Comparison of ENCODE assay signal across 8 mouse cellular contexts in genomic region chr9:64934015-64934754, GRCm38 (mm10). TPM values are rescaled to one million over a fixed set of nuclear protein-coding genes. Genes with fewer than 3 reads are reported as not detected.
DNase-seq lines count a peak whose midpoint lies in the region; ATAC-seq and TF ChIP-seq lines count a peak whose summit lies in the region.

No protein-coding gene starts in this region.

- H3K4me1 ChIP-seq in forebrain, postnatal 0 days (ENCODE audit: insufficient read depth): no peaks in the 10 kb centered on the region
- no peaks in the 10 kb centered on the region for H3K4me1 ChIP-seq in hindbrain, postnatal 0 days (ENCODE audit: insufficient read depth, low read length)
- peaks cover 39% of the 10 kb centered on the region for H3K4me1 ChIP-seq in liver, embryonic 11.5 days (replicated peaks; ENCODE audit: control insufficient read depth, insufficient read depth, low read length)

- ATAC-seq in forebrain, postnatal 0 days: peak; percentile 38; the same call in 1 of the 2 replicates
- ATAC-seq in hindbrain, postnatal 0 days: no peak
- ATAC-seq in liver, embryonic 11.5 days (replicated peaks; ENCODE audit: low FRiP score): peak; percentile 75

- H3K36me3 ChIP-seq in forebrain, postnatal 0 days (ENCODE audit: insufficient read depth): no peaks in the 10 kb centered on the region
- no peaks in the 10 kb centered on the region for H3K36me3 ChIP-seq in hindbrain, postnatal 0 days (ENCODE audit: insufficient read depth, low read length)
- H3K36me3 ChIP-seq in liver, embryonic 11.5 days (ENCODE audit: control insufficient read depth, insufficient read depth, low read length): no peaks in the 10 kb centered on the region

- H3K4me2 ChIP-seq in forebrain, postnatal 0 days (ENCODE audit: low read depth): no peak overlapping the region
- H3K4me2 ChIP-seq in hindbrain, postnatal 0 days (ENCODE audit: low read depth, low read length): no peak overlapping the region
- peak overlapping the region; percentile 42 for H3K4me2 ChIP-seq in liver, embryonic 11.5 days

- 66% methylated on average over 15 of the region's 15 CpGs for WGBS in forebrain, postnatal 0 days
- 54% methylated on average over 15 of the region's 15 CpGs for WGBS in hindbrain, postnatal 0 days
- 46% methylated on average over 15 of the region's 15 CpGs for WGBS in liver, embryonic 11.5 days

- H3K4me3 ChIP-seq in forebrain, postnatal 0 days (ENCODE audit: low read depth, low read length): no peak overlapping the region
- H3K4me3 ChIP-seq in hindbrain, postnatal 0 days (ENCODE audit: low read length): no peak overlapping the region
- no peak overlapping the region for H3K4me3 ChIP-seq in liver, embryonic 11.5 days (ENCODE audit: low read depth, low read length)

- TF ChIP-seq CTCF in forebrain, postnatal 0 days (IDR thresholded peaks at IDR 0.05; ENCODE audit: low read depth): no peak
- no peak for TF ChIP-seq CTCF in hindbrain, postnatal 0 days (IDR thresholded peaks at IDR 0.05; ENCODE audit: low read depth)

- DNase-seq in MN1 (ENCODE audit: low spot score): peak; percentile 84
- DNase-seq in adrenal gland, postnatal 25 days: peak; percentile 70
- no peak for DNase-seq in forebrain, postnatal 0 days
- DNase-seq in hindbrain, postnatal 0 days (ENCODE audit: low spot score): peak; percentile 33
- DNase-seq in liver, embryonic 11.5 days (ENCODE audit: low spot score): no peak
- DNase-seq in retina, postnatal 7 days (ENCODE audit: low read depth, low spot score): peak; percentile 80
- DNase-seq in frontal cortex, postnatal 36 days (ENCODE audit: low spot score in 2 of 2): no peak
- no peak for DNase-seq in thymus, postnatal 4 days

- no peak overlapping the region for H3K9ac ChIP-seq in forebrain, postnatal 0 days
- H3K9ac ChIP-seq in hindbrain, postnatal 0 days (replicated peaks; ENCODE audit: low read length): no peak overlapping the region
- H3K9ac ChIP-seq in liver, embryonic 11.5 days (ENCODE audit: low read depth, low read length): no peak overlapping the region

- no peaks in the 10 kb centered on the region for H3K27me3 ChIP-seq in forebrain, postnatal 0 days (ENCODE audit: insufficient read depth, low read length)
- no peaks in the 10 kb centered on the region for H3K27me3 ChIP-seq in hindbrain, postnatal 0 days (ENCODE audit: insufficient read depth, low read length)
- no peaks in the 10 kb centered on the region for H3K27me3 ChIP-seq in liver, embryonic 11.5 days (replicated peaks; ENCODE audit: control insufficient read depth, insufficient read depth, low read length)

- H3K9me3 ChIP-seq in forebrain, postnatal 0 days (ENCODE audit: low read length): no peaks in the 10 kb centered on the region
- H3K9me3 ChIP-seq in hindbrain, postnatal 0 days (ENCODE audit: low read length): no peaks in the 10 kb centered on the region
- no peaks in the 10 kb centered on the region for H3K9me3 ChIP-seq in liver, embryonic 11.5 days (ENCODE audit: control insufficient read depth, low read length)

- no peak overlapping the region for H3K27ac ChIP-seq in forebrain, postnatal 0 days (ENCODE audit: low read depth, low read length)
- H3K27ac ChIP-seq in hindbrain, postnatal 0 days: no peak overlapping the region
- H3K27ac ChIP-seq in liver, embryonic 11.5 days (ENCODE audit: low read depth, low read length): peak overlapping the region; percentile 28; the same call in 1 of the 2 replicates

RNA-seq across cellular contexts. Expression of gene Slc24a1, which starts 17.2 kb away (rescaled TPM):
- not detected in 2 replicates for total RNA-seq in adrenal gland, postnatal 25 days (2021)
- 0.08 and 0.24 TPM in 2 replicates for total RNA-seq in forebrain, postnatal 0 days (2014; rRNA removed)
- polyA plus RNA-seq in forebrain, postnatal 0 days (2015; fragmentation: Nextera tagmentation; extraction: Ambion mirVana): 0.15 and 0.34 TPM in 2 replicates
- 0.31 TPM in 1 of 2 replicates, not detected in the other for total RNA-seq in hindbrain, postnatal 0 days (2014; rRNA removed)
- 0.03 and 0.06 TPM in 2 replicates for polyA plus RNA-seq in hindbrain, postnatal 0 days (2015; fragmentation: Nextera tagmentation; extraction: Ambion mirVana)
- polyA plus RNA-seq in liver, embryonic 11.5 days (2014; fragmentation: Nextera tagmentation; extraction: Ambion mirVana): 0.04 and 0.12 TPM in 2 replicates

RNA-seq across cellular contexts. Expression of gene Ints14, which starts 26.5 kb away (rescaled TPM):
- total RNA-seq in adrenal gland, postnatal 25 days (2021): 29.8 and 33.7 TPM in 2 replicates
- 33.9 and 37.5 TPM in 2 replicates for total RNA-seq in forebrain, postnatal 0 days (2014; rRNA removed)
- 33.4 and 34.6 TPM in 2 replicates for polyA plus RNA-seq in forebrain, postnatal 0 days (2015; fragmentation: Nextera tagmentation; extraction: Ambion mirVana)
- total RNA-seq in hindbrain, postnatal 0 days (2014; rRNA removed): 28.8 and 30.6 TPM in 2 replicates
- polyA plus RNA-seq in hindbrain, postnatal 0 days (2015; fragmentation: Nextera tagmentation; extraction: Ambion mirVana): 30.0 and 30.4 TPM in 2 replicates
- 58.4 and 69.8 TPM in 2 replicates for polyA plus RNA-seq in liver, embryonic 11.5 days (2014; fragmentation: Nextera tagmentation; extraction: Ambion mirVana)

Comparison
In these comparisons a context has a peak if more than half of its experiments do, and no peak if none do; other contexts are left out.
1. DNase-seq: peak in MN1 (single experiment), adrenal gland, postnatal 25 days (single experiment), hindbrain, postnatal 0 days (single experiment) and retina, postnatal 7 days (single experiment); none in forebrain, postnatal 0 days (single experiment), liver, embryonic 11.5 days (single experiment), frontal cortex, postnatal 36 days (0 of 2) and thymus, postnatal 4 days (single experiment).